Mouse (Mus musculus) heart, postnatal 10 days (tissue): Measurements from ENCODE around the gene Gm49384. TPM values are rescaled to one million over a fixed set of nuclear protein-coding genes. Genes with fewer than 3 reads are reported as not detected.

Source experiments
- DNase-seq, 2 experiments: peaks; one replicate each; pipeline ENCODE4 v3.0.0; 2021
- intact Hi-C: fragments of 180-260 bp; cut with DNase I; formaldehyde crosslinking; loops from one replicate; pipeline ENCODE4 v1.15.1; 2025
- total RNA-seq, 2 experiments: library from RNA; stranded (reverse); gene quantifications; 2 replicates each; pipeline ENCODE4 v1.2.3; 2021

Gm49384 gene
- total RNA-seq, 2 experiments from 2014 or later, result 5.9 to 6.2 TPM

DNA sequence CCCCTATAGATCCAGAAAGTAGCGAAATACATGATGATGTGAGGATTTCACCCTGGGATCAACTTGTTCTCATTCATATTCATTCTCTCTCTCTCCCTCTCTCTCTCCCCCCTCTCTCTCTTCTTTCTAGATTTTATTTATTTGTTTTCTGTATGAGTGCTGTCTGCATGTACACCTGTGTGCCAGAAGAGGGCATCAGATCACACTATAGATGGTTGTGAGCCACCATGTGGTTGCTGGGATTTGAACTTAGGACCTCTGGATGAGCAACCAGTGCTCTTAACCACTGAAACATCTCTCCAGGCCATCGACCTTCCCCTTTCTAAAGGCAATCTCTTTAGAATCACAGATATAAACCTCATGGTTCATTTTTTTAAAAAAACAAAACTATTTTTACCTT lies 4.5 kb upstream of the Gm49384 start:
- intact Hi-C loops, result no loop called here
- DNase-seq, result no peak

DNA sequence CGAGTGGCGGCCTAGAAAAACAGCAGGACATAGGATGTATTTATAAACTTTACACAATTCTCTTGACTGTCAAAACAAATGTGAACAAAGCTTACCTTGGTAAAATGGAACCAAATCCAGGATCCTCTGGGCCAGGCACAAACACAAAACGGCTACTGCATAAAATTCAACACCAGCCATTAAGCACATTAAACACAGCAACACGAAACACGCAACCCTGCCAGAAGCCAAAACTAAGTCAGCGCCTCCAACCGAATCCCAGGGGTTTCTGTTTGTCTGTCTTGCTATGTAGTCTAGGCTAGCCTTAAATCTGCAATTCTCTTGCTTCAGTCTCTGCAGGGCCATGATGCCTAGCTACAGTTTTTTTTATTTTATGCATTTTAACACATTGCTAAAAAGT lies 3.9 kb upstream of the Gm49384 start:
- intact Hi-C loops, result no loop called here
- DNase-seq, result no peak

DNA sequence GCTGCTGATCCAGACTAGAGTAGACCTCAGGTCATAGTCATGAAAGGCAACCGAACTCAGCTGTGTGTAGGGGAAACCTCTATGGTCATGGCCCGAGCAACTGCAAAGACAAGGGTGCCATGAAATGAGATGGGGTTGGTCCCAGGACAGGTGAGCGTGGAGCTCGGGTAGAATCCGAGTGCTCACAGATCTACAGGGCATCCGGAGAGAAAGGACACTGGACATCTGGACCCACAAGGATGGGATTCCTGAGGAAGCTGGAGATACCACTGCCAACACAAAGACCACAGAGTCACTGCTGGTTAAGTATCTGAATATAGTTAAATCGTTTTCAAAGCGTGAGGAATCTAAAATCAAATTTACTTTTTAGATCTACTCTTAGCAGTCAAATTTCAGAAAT lies 3.3 kb upstream of the Gm49384 start:
- intact Hi-C loops, result no loop called here

DNA sequence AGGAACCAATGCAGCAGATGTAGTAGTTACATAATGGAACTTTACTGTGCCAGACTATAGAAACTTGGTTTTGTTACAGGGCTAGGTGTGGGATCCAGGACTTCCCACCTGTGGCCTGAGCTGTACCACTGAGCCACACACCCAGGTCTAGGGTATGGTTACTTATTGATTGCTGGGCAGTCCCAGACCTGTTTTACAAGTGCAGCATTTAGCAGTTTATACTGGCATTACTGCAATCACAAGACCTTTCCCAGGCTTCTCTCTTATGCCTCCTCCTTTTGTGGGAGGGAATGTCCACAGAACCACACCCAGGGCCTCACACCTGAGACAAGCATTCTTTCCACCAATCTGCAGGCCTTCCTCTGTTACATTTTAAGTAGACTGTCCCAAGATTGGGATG lies 5.1 kb downstream of the Gm49384 start:
- intact Hi-C loops, result loop anchor here (5.0 to 10.0 kb wide), 2 partner anchors 98 to 386 kb away; partner anchors contain the start of genes Klhdc2 and Vcpkmt
- DNase-seq, result no peak

More for the DNA sequence above, 3.3 kb upstream of the Gm49384 start:
- DNase-seq, result no peak

DNA sequence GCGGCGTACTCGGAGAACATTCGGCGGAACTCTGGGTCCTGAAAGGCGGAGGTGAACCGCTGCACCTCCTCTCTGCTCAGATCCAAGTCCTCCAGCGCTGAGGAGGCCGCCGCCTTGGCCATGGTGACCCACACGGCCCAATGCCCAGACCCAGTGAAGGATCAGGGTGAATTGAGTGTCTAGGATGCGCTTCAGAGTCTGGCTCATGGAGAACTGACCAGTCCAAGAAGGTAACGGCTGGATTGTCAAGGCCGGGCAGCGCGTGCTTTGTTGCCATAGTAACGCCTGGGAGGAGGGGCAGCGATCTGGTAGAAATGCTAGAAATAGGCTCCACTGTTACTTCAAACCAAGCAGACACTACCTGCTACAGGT lies 5.9 kb downstream of the Gm49384 start, which contains the start of gene Dnaaf2:
Dnaaf2 (minus strand) TSS at position 266 of the 372 bp plus-strand sequence.
- intact Hi-C loops, result loop anchor here (5.0 to 10.0 kb wide), 2 partner anchors 99 to 387 kb away; partner anchors contain the start of genes Klhdc2 and Vcpkmt
- peak; percentile 76 to 82 for DNase-seq

DNA sequence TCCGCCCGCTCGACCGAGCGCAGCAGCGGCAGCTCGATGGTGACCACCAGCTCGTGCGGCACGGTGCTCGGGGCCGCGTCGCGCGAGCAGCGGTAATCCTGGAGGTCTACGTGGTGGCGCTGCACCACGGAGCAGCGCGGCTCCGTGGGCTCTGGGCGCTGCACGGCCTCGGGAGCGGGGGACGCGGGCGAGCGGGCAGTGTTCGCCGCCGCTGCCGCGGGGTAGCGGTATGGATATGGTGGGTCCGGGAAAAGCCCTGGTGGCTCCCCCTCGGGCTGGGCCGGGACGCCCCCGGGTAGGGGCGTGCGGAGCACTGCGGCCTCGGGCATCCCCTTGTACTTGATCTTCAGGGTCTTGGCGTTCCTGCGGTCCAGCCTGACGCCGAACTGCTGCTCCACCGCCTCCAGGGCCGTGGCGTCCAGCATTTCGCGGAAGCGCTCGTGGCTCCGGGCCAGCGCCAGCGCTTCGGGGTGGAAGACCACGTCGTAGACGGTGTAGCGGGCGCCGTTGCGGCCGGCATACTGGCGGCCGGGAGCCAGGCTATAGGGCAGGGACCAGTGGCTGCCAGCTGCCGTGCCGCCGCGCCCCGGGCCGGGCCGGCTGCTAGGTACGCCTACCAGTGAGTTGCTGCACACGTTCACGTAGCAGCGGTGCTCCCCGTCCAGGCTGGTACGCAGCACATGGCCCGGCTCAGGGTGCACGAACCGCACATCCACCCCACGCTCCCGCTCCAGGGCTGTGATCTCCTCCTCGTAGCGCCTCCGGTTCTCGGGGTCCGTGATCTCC lies 6.5 kb downstream of the Gm49384 start:
- intact Hi-C loops, result loop anchor here (5.0 to 10.0 kb wide), 2 partner anchors 100 to 387 kb away; partner anchors contain the start of genes Klhdc2 and Vcpkmt
- peak; percentile 60 to 74 for DNase-seq

DNA sequence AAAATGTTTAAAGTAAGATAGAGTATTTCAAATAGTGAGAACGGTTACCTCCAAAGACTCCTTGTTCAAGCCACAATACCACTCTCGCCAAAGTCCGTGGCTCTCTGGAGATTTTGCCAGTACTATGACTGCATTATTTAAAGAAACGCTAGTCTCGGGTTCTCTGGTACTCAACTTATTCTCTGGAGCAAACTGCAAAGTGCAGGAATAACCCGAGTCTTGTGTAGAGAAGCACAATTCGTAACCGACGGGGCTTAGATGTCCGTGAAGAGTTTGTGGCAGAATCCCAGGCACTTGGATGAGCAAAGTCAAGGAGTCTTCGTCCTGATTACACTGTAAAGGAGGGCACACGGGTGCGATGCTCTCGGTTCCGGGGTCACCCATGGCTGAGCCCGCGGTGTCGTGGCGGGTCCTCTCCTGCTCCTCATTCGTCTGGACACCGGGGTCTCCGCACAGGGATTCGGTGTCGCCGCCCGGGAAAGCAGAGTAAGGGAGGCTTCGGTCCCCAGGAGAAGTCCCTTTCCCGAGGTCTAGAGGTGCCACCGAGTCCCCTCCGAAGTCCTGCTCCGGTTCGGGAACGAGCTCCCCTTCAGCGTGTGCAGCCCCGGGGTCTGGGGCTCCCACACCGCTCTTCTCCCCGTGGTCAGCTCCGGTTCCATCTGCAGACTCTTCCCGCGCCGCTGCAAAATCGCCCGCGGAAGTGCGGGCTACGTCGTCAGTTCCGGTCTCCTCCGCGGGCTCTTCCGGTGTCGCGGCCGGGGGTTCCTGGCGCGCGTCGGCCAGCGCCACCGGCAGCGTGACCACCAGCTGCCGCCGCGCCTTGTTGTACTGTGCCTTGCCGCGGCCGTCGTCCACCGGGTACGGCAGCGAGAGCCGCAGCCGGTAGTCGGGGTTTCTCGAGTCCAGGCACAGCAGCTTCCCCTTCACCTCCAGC lies 7.4 kb downstream of the Gm49384 start, which contains the start of gene Gm49383:
Gm49383 (minus strand) TSS at position 661 of the 934 bp plus-strand sequence.
- peak; percentile 76 to 84 for DNase-seq
- intact Hi-C loops, result loop anchor here (5.0 to 10.0 kb wide), 2 partner anchors 101 to 388 kb away; partner anchors contain the start of genes Klhdc2 and Vcpkmt

DNA sequence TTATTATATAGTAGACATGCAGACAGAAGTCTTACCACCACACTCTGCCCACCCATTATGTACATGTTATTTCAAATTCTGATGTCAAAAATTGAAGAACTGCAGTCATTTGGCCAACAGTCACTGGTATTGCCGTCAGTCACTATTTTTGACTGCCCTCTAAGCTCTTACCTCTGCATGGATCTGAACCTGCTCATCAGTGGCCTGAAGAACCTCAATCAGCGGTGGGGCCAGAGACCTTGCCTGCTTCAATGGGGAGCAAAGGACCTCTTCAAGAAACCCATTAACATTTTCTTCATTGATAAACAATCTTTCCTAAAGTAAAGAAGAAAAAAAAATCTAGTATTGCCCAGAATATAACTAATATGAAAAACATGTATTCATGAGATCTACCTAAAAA lies 11.4 kb downstream of the Gm49384 start:
- DNase-seq, result no peak
- intact Hi-C loops, result loop anchor here (10.0 kb wide), 1 partner anchor 392 kb away; the partner anchor contains the start of gene Vcpkmt

DNA sequence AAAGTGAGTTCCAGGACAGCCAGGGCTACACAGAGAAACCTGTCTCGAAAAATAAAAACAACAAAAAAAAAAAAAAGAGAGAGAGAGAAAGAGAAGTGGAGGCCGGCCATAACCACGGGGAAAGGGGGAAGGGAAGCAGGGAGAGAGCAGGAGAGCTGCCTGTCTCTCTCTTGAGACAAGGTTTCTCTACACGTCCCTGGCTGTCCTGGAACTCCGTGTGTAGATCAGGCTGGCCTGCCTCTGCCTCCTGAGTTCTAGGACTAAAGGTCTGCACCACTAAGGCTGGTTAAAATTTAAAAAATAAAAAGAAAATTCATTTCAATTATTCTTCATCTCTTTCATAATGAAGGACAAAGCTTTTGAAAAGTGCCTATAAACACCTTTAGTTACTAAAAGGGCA lies 12.7 kb downstream of the Gm49384 start:
- no peak for DNase-seq

DNA sequence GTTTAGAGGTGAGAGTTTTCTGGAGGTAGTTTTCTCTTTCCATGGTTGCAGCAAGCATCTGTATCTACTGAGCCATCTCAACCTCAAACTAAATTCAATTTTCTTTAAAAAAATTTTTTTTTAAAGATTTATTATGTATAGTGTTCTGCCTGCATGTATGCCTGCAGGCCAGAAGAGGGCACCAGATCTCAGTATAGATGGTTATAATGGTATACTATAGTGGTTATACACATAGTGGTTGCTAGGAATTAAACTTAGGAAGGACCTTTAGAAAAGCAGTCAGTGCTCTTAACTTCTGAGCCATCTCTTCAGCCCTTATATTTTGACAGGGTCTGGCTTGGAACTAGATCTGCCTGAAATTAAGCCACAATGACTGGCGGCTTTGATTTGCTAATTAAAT lies 13.5 kb downstream of the Gm49384 start:
- intact Hi-C loops, result loop anchor here (10.0 kb wide), 1 partner anchor 394 kb away; the partner anchor contains the start of gene Vcpkmt

More for the DNA sequence above, 12.7 kb downstream of the Gm49384 start:
- intact Hi-C loops, result loop anchor here (10.0 kb wide), 1 partner anchor 393 kb away; the partner anchor contains the start of gene Vcpkmt

DNA sequence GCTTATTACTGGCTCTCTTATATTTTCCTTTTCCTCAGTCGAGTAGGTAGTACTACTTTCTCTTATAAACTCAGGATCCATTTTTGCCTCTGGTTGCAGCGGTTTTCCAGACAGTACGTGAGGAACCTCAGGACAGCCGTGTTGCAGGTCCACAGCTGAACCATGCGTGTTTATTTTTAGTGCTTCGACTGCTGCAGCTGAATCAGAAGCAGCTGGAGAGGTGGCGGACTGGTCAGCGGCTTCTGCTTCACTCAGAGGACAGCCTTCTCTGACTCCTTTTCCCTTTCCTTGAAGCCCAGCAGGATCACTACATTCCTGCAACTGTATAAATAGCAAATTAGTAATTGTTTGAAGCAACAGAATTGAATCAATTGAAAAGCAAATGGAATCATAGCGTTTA lies 14.0 kb downstream of the Gm49384 start:
- DNase-seq, result no peak
- intact Hi-C loops, result loop anchor here (10.0 kb wide), 1 partner anchor 395 kb away; the partner anchor contains the start of gene Vcpkmt

More for the DNA sequence above, 13.5 kb downstream of the Gm49384 start:
- peak in 1 of 2 experiments; percentile 26 for DNase-seq

DNA sequence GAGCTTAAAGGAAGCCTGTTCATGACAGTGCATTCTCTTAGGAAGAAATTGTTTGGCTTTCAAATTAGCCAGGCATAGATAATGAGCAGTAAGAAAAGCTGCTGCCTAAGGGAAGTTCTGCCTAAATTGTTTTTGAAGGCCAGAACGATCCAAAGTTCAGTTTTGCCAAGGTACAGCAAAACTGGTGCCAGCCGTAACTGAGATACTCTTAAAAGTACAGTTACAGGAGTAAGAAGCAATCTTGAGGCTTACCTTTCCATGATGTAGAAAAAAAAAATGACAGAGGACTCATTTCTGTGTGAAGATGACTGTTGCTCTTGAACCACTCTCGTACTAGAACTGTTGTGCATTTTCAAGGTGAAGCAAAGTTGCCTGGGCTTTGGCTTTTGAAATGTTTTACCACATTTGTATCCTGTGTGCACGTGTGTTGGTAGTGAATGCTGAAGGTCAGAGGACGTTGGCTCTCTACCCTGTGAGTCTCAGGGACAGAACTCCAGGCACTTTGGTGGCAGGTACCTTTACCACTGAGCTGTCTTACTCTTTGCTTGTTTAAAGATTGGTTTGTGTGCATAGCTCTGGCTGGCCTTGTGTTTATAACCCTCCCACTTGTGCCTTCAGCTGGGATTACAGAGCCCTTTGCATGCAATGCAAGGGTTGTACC lies 17.1 kb downstream of the Gm49384 start:
- DNase-seq, result no peak
- intact Hi-C loops, result no loop called here

DNA sequence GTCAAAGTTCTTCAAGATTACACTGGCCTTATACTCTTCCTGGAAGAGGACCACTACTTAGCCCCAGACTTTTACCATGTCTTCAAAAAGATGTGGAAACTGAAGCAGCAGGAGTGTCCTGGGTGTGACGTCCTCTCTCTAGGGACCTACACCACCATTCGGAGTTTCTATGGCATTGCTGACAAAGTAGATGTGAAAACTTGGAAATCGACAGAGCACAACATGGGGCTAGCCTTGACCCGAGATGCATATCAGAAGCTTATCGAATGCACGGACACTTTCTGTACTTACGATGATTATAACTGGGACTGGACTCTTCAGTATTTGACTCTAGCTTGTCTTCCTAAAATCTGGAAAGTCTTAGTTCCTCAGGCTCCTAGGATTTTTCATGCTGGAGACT lies 18.7 kb downstream of the Gm49384 start:
- DNase-seq, result no peak
- intact Hi-C loops, result no loop called here

DNA sequence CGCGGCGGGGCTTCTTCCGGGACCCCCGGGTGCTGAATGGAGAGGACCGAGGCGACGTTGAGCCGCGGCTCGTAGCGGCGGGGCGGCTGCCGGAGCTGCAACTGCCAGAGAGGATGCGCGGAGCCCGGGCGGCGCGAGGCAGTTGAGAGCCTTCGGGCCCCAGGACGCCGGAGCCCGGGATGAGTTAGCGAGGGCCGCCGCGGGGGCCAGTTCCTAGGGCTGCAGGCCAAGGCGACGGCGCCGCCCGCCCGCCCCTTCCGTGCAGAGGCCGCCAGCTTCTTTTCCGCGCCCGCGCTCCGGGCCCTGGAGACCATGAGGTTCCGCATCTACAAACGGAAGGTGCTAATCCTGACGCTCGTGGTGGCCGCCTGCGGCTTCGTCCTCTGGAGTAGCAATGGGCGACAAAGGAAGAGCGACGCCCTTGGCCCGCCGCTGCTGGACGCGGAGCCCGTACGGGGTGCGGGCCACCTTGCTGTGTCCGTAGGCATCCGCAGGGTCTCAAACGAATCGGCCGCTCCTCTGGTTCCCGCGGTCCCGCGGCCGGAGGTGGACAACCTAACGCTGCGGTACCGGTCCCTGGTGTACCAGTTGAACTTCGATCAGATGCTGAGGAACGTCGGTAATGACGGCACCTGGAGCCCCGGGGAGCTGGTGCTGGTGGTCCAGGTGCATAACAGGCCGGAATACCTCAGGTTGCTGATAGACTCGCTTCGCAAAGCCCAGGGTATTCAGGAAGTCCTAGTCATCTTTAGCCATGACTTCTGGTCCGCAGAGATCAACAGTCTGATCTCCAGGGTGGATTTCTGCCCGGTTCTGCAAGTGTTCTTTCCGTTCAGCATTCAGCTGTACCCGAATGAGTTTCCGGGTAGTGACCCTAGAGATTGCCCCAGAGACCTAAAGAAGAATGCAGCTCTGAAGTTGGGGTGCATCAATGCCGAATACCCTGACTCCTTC lies 19.4 kb downstream of the Gm49384 start:
- intact Hi-C loops, result no loop called here
- DNase-seq, result peak in 1 of 2 experiments; percentile 74

DNA sequence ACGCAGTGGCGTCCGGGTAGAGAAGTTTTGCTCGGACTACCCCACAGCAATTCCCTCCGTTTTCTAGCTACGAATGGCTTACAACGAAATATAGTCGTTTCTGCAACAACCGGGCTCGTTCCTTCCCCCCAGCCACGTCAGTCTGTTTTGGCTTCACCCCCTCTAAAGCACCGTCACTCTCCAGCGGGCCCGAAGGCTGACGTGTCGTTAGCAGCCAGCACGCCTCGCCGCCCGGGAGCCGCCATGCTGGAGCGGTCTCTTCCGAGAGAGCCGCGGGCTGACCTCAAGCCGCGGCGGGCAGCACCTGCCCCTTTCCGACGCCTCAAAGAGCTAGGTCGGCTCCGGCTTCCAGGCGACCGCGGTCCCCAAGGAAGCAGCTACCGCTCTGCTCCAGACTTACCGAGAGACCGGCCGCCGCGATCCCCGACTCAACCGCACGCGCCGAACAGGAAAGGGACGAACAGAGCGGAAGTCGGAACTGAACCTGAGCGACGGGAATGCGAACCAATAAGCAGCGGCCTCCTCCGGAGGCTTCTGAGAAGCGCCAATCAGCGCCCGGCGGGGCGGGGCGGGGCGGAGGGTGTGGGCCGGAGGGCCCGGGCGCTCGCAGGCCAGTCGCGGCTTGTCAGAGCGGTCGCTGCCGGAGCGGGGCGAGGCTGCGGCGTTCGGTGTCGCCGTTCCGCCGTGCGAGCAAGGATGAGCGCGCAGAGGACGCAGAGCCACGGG lies 20.3 kb downstream of the Gm49384 start, which contains the start of the genes Rpl36al and Mgat2:
Rpl36al (minus strand) TSS at position 501 of the 726 bp plus-strand sequence.
Mgat2 (plus strand) TSS at position 575 of the 726 bp plus-strand sequence.
- intact Hi-C loops, result no loop called here
- peak; percentile 99 for DNase-seq

DNA sequence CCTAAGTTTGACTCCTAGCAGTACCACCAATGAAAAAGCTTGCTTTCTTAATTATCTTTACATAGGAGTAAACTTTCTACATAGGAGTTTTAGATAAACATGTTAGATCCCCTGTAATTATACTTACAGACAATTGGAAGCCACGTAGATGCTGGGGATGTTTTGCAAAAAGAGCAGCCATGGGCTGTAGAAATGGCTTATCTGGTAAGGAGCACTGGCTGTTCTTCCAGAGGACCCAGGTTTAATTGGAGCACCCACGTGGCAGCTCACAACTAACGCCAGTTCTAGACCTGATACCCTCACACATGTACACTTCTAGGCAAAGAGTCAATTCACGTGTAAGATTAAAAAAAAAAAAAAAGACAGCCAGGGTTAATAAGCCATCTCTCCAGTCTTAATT lies 22.3 kb downstream of the Gm49384 start:
- intact Hi-C loops, result no loop called here
- DNase-seq, result no peak

DNA sequence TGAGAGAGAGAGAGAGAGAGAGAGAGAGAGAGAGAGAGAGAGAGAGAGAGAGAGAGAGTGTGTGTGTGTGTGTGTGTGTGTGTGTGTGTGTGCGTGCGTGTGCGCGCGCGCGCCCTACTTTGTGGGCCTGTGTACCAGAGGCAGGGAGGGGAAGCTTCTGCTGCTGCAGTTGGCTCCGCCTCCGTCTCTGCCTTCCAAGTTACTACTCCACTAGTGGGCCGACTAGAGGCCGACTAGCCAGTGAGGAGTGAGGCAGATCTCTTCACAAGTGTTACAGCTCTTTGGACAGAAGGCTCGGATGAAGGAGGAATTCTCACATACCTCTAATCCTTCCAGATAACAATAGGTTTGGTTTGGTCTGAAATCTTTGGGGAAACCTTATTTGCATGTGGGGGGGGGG lies 24.7 kb downstream of the Gm49384 start:
- intact Hi-C loops, result no loop called here
- DNase-seq, result no peak

DNA sequence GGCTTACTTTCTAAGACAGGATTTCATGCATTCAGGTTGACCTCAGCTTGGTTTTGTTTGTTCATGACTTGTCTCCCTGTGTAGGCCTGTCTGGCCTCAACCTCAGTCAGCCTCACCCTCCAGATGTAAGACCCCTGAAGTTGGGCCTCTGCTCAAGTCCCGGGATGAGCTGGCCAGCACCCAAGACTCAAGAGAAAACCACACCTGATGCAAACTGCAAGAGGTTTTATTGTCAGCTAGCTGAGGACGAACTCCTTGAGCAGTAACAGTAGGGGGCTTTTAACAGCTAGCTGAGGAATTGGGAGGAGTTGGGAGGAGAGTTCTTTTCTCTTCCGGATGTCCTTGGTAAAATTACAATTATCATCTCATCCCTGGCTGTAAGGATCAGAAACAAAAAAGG lies 26.5 kb downstream of the Gm49384 start:
- intact Hi-C loops, result no loop called here

More for the DNA sequence above, 26.5 kb downstream of the Gm49384 start:
- DNase-seq, result no peak
